Mouse (Mus musculus) neural tube, embryonic 15.5 days (tissue): ENCODE results near the gene Kcnj3. TPM values are rescaled to one million over a fixed set of nuclear protein-coding genes. Genes with fewer than 3 reads are reported as not detected.

Experiments used
- ATAC-seq: fragments of 200-750 bp; cut with Nextera tagmentation; 2 replicates; pipeline ENCODE4 v1.8.0; 2017; ENCODE audit warnings: mild to moderate bottlenecking, moderate TSS enrichment, moderate library complexity; ENCODE audit not compliant: low FRiP score
- H3K27ac ChIP-seq: fragments of 300-500 bp; sonication (generic); replicated peaks from 2 replicates; pipeline ENCODE4 v1.5.1; 2015; ENCODE audit warnings: mild to moderate bottlenecking, inconsistent platforms
- H3K27me3 ChIP-seq: fragments of 300-500 bp; sonication (generic); replicated peaks from 2 replicates; pipeline ENCODE4 v1.6.1; 2015; ENCODE audit warnings: inconsistent platforms
- H3K36me3 ChIP-seq: fragments of 300-500 bp; sonication (generic); 2 replicates; pipeline ENCODE4 v1.6.1; 2015; ENCODE audit warnings: inconsistent platforms
- H3K4me1 ChIP-seq: fragments of 300-500 bp; sonication (generic); 2 replicates; pipeline ENCODE4 v1.6.1; 2015; ENCODE audit warnings: inconsistent platforms
- H3K4me2 ChIP-seq: fragments of 300-500 bp; sonication (generic); 2 replicates; pipeline ENCODE4 v1.6.1; 2015; ENCODE audit warnings: inconsistent platforms, mild to moderate bottlenecking, moderate library complexity
- H3K4me3 ChIP-seq: fragments of 300-500 bp; sonication (generic); replicated peaks from 2 replicates; pipeline ENCODE4 v1.5.1; 2015; ENCODE audit warnings: mild to moderate bottlenecking, inconsistent platforms
- H3K9ac ChIP-seq: fragments of 300-500 bp; sonication (generic); replicated peaks from 2 replicates; pipeline ENCODE4 v1.6.1; 2015; ENCODE audit warnings: mild to moderate bottlenecking, inconsistent platforms
- H3K9me3 ChIP-seq: fragments of 300-500 bp; sonication (generic); replicated peaks from 2 replicates; pipeline ENCODE4 v1.6.1; 2016; ENCODE audit warnings: inconsistent platforms
- WGBS: fragments of 180-500 bp; shearing (Covaris S2); methylation state at CpG from one replicate; pipeline ENCODE4 v1.1.7; 2015; ENCODE audit warnings: mixed read lengths; 5-methylcytosine and 5-hydroxymethylcytosine counted together
- polyA plus RNA-seq: library from polyadenylated mRNA; unstranded; fragments of >200 nt; fragmentation: Nextera tagmentation; extraction: Ambion mirVana; gene quantifications from 2 replicates; pipeline ENCODE4 v1.2.1, GENCODE M21; 2015

Kcnj3 gene
- polyA plus RNA-seq, result 5.0 and 5.4 TPM in 2 replicates

GRCm38 (mm10) chr2:55435721-55436260 is at the start of gene Kcnj3:
Kcnj3 (plus strand) TSS chr2:55435970.
- Histone ChIP-seq H3K9ac (peak within 1 kb of the TSS; percentile 67), H3K27me3 (no peaks in the 10 kb centered on the region), H3K27ac (peak within 1 kb of the TSS; percentile 75), H3K4me1 (peaks cover 22% of the 10 kb centered on the region), H3K9me3 (no peaks in the 10 kb centered on the region), H3K36me3 (no peaks in the 10 kb centered on the region), H3K4me3 (peak within 1 kb of the TSS; percentile 64), H3K4me2 (peak within 1 kb of the TSS; percentile 95)
- WGBS, result under 1% methylated on average over 20 of the region's 20 CpGs
- ATAC-seq, result peak; percentile 88

GRCm38 (mm10) chr2:55390330-55390989 is 45.3 kb upstream of the Kcnj3 start:
- no peaks in the 10 kb centered on the region for H3K36me3 ChIP-seq
- H3K27me3 ChIP-seq, result no peaks in the 10 kb centered on the region
- H3K4me2 ChIP-seq, result no peak overlapping the region
- no peaks in the 10 kb centered on the region for H3K4me1 ChIP-seq
- no peak overlapping the region for H3K4me3 ChIP-seq
- WGBS, result 72% methylated on average over 3 of the region's 3 CpGs
- H3K27ac ChIP-seq, result no peak overlapping the region
- no peak overlapping the region for H3K9ac ChIP-seq
- ATAC-seq, result no peak
- H3K9me3 ChIP-seq, result no peaks in the 10 kb centered on the region

GRCm38 (mm10) chr2:55405307-55405706 is 30.5 kb upstream of the Kcnj3 start:
- Histone ChIP-seq H3K36me3 (no peaks in the 10 kb centered on the region), H3K4me3 (no peak overlapping the region), H3K9ac (no peak overlapping the region), H3K27me3 (no peaks in the 10 kb centered on the region), H3K9me3 (no peaks in the 10 kb centered on the region), H3K27ac (no peak overlapping the region), H3K4me1 (no peaks in the 10 kb centered on the region), H3K4me2 (no peak overlapping the region)
- ATAC-seq, result no peak
- 84% methylated on average over 1 of the region's 1 CpGs for WGBS

GRCm38 (mm10) chr2:55427633-55428032 is 8.1 kb upstream of the Kcnj3 start:
- H3K27ac ChIP-seq, result no peak overlapping the region
- no peaks in the 10 kb centered on the region for H3K9me3 ChIP-seq
- H3K4me2 ChIP-seq, result no peak overlapping the region
- no peak overlapping the region for H3K4me3 ChIP-seq
- H3K9ac ChIP-seq, result no peak overlapping the region
- H3K27me3 ChIP-seq, result no peaks in the 10 kb centered on the region
- WGBS, result 25% methylated on average over 2 of the region's 2 CpGs
- ATAC-seq, result no peak
- H3K36me3 ChIP-seq, result no peaks in the 10 kb centered on the region
- no peaks in the 10 kb centered on the region for H3K4me1 ChIP-seq

- no peak overlapping the region for H3K4me2 ChIP-seq
- no peak overlapping the region for H3K4me3 ChIP-seq
- H3K27ac ChIP-seq, result no peak overlapping the region
- peaks cover 12% of the 10 kb centered on the region; the same call in 1 of the 2 replicates for H3K4me1 ChIP-seq
- no peak for ATAC-seq
- H3K36me3 ChIP-seq, result no peaks in the 10 kb centered on the region
- 77% methylated on average over 4 of the region's 4 CpGs for WGBS
- H3K27me3 ChIP-seq, result no peaks in the 10 kb centered on the region
- no peaks in the 10 kb centered on the region for H3K9me3 ChIP-seq
- no peak overlapping the region for H3K9ac ChIP-seq
These were observed 3.7 kb upstream of the Kcnj3 start for GRCm38 (mm10) chr2:55432104-55432503.

GRCm38 (mm10) chr2:55436261-55437006 is 664 bp downstream of the Kcnj3 start:
- Histone ChIP-seq H3K36me3 (no peaks in the 10 kb centered on the region), H3K27me3 (no peaks in the 10 kb centered on the region), H3K4me1 (peaks cover 22% of the 10 kb centered on the region), H3K9me3 (no peaks in the 10 kb centered on the region), H3K4me3 (peak overlapping the region; percentile 64), H3K9ac (peak overlapping the region; percentile 67), H3K27ac (peak overlapping the region; percentile 75), H3K4me2 (peak overlapping the region; percentile 95)
- WGBS, result under 1% methylated on average over 21 of the region's 21 CpGs
- ATAC-seq, result peak; percentile 66

- H3K9ac ChIP-seq, result peak overlapping the region; percentile 67
- no peaks in the 10 kb centered on the region for H3K27me3 ChIP-seq
- H3K4me1 ChIP-seq, result peaks cover 22% of the 10 kb centered on the region
- no peaks in the 10 kb centered on the region for H3K9me3 ChIP-seq
- peak; percentile 54 for ATAC-seq
- peak overlapping the region; percentile 64 for H3K4me3 ChIP-seq
- H3K27ac ChIP-seq, result peak overlapping the region; percentile 23
- peak overlapping the region; percentile 95 for H3K4me2 ChIP-seq
- no peaks in the 10 kb centered on the region for H3K36me3 ChIP-seq
- WGBS, result under 1% methylated on average over 51 of the region's 51 CpGs
These were observed 1.5 kb downstream of the Kcnj3 start for GRCm38 (mm10) chr2:55437007-55437949.

- H3K9me3 ChIP-seq, result no peaks in the 10 kb centered on the region
- H3K9ac ChIP-seq, result peak overlapping the region; percentile 67
- H3K4me3 ChIP-seq, result peak overlapping the region; percentile 64
- H3K27me3 ChIP-seq, result no peaks in the 10 kb centered on the region
- no peaks in the 10 kb centered on the region for H3K36me3 ChIP-seq
- 9% methylated on average over 1 of the region's 1 CpGs for WGBS
- H3K4me2 ChIP-seq, result peak overlapping the region; percentile 95
- ATAC-seq, result no peak
- no peak overlapping the region for H3K27ac ChIP-seq
- peaks cover 22% of the 10 kb centered on the region for H3K4me1 ChIP-seq
These were observed 2.2 kb downstream of the Kcnj3 start for GRCm38 (mm10) chr2:55437977-55438376.

GRCm38 (mm10) chr2:55439211-55439610 is 3.4 kb downstream of the Kcnj3 start:
- ATAC-seq, result no peak
- Histone ChIP-seq H3K9me3 (no peaks in the 10 kb centered on the region), H3K4me3 (peak overlapping the region; percentile 6; the same call in 1 of the 2 replicates), H3K27ac (no peak overlapping the region), H3K4me1 (peaks cover 22% of the 10 kb centered on the region), H3K9ac (no peak overlapping the region), H3K4me2 (peak overlapping the region; percentile 95), H3K36me3 (no peaks in the 10 kb centered on the region), H3K27me3 (no peaks in the 10 kb centered on the region)

GRCm38 (mm10) chr2:55442006-55442405 is 6.2 kb downstream of the Kcnj3 start:
- 82% methylated on average over 2 of the region's 2 CpGs for WGBS
- no peaks in the 10 kb centered on the region for H3K9me3 ChIP-seq
- H3K27me3 ChIP-seq, result no peaks in the 10 kb centered on the region
- no peak for ATAC-seq
- H3K4me3 ChIP-seq, result no peak overlapping the region
- no peak overlapping the region for H3K27ac ChIP-seq
- no peak overlapping the region for H3K9ac ChIP-seq
- H3K36me3 ChIP-seq, result no peaks in the 10 kb centered on the region
- H3K4me1 ChIP-seq, result peaks cover 10% of the 10 kb centered on the region
- H3K4me2 ChIP-seq, result no peak overlapping the region

- H3K36me3 ChIP-seq, result no peaks in the 10 kb centered on the region
- no peak overlapping the region for H3K9ac ChIP-seq
- H3K27me3 ChIP-seq, result no peaks in the 10 kb centered on the region
- no peak overlapping the region for H3K4me3 ChIP-seq
- H3K9me3 ChIP-seq, result no peaks in the 10 kb centered on the region
- no peak overlapping the region for H3K4me2 ChIP-seq
- H3K27ac ChIP-seq, result no peak overlapping the region
- no peaks in the 10 kb centered on the region for H3K4me1 ChIP-seq
- ATAC-seq, result no peak
These were observed 11.5 kb downstream of the Kcnj3 start for GRCm38 (mm10) chr2:55447298-55447697.
